Mouse (Mus musculus) intestine, embryonic 14.5 days (tissue): Measurements from ENCODE around the gene Pbx3. TPM values are rescaled to one million over a fixed set of nuclear protein-coding genes. Genes with fewer than 3 reads are reported as not detected.

Experiments
- ATAC-seq: fragments of 200-750 bp; cut with Nextera tagmentation; replicated peaks from 2 replicates; pipeline ENCODE4 v1.8.0; 2017; ENCODE audit warnings: low read depth, moderate number of reproducible peaks, moderate TSS enrichment, moderate library complexity; ENCODE audit not compliant: low FRiP score, low TSS enrichment
- DNase-seq: peaks from one replicate; pipeline ENCODE4 v3.0.0-alpha.2; 2018; ENCODE audit warnings: low spot score
- H3K27ac ChIP-seq: fragments of 300-500 bp; sonication (generic); 2 replicates; pipeline ENCODE4 v1.5.1; 2014; ENCODE audit warnings: low read depth, mild to moderate bottlenecking, control low read depth
- H3K27me3 ChIP-seq: fragments of 300-500 bp; sonication (generic); replicated peaks from 2 replicates; pipeline ENCODE4 v1.6.1; 2014; ENCODE audit warnings: low read length, control low read depth; ENCODE audit not compliant: control insufficient read depth, insufficient read depth
- H3K36me3 ChIP-seq: fragments of 300-500 bp; sonication (generic); 2 replicates; pipeline ENCODE4 v1.6.1; 2014; ENCODE audit warnings: low read length, control low read depth; ENCODE audit not compliant: control insufficient read depth, insufficient read depth
- H3K4me1 ChIP-seq: fragments of 300-500 bp; sonication (generic); replicated peaks from 2 replicates; pipeline ENCODE4 v1.6.1; 2014; ENCODE audit warnings: low read length, control low read depth, mixed read lengths; ENCODE audit not compliant: control insufficient read depth, insufficient read depth
- H3K4me2 ChIP-seq: fragments of 300-500 bp; sonication (generic); 2 replicates; pipeline ENCODE4 v1.6.1; 2014; ENCODE audit warnings: low read length
- H3K4me3 ChIP-seq: fragments of 300-500 bp; sonication (generic); 2 replicates; pipeline ENCODE4 v1.5.1; 2014; ENCODE audit warnings: low read depth, low read length, control low read depth, mixed read lengths
- H3K9ac ChIP-seq: fragments of 300-500 bp; sonication (generic); 2 replicates; pipeline ENCODE4 v1.6.1; 2014; ENCODE audit warnings: mild to moderate bottlenecking, low read length
- H3K9me3 ChIP-seq: fragments of 300-500 bp; sonication (generic); 2 replicates; pipeline ENCODE4 v1.6.1; 2016; ENCODE audit warnings: low read length, control low read depth; ENCODE audit not compliant: control insufficient read depth
- WGBS: fragments of 180-500 bp; shearing (Covaris S2); extraction: QIAGEN DNeasy Blood & Tissue Kit; methylation state at CpG from one replicate; pipeline ENCODE4 v1.1.7; 2014; 5-methylcytosine and 5-hydroxymethylcytosine counted together
- polyA plus RNA-seq: library from polyadenylated mRNA; unstranded; fragments of >200 nt; fragmentation: Nextera tagmentation; extraction: Ambion mirVana; gene quantifications from 2 replicates; pipeline ENCODE4 v1.2.1, GENCODE M21; 2014

Gene Pbx3
- polyA plus RNA-seq, 1 experiment from 2014 or later, result 26.9 TPM

- Histone ChIP-seq H3K4me2 (no peak overlapping the region), H3K9ac (no peak overlapping the region), H3K4me1 (no peaks in the 10 kb centered on the region), H3K9me3 (no peaks in the 10 kb centered on the region), H3K27me3 (no peaks in the 10 kb centered on the region), H3K36me3 (no peaks in the 10 kb centered on the region), H3K4me3 (no peak overlapping the region), H3K27ac (no peak overlapping the region)
- no peak for ATAC-seq
- 74% methylated on average over 3 of the region's 3 CpGs for whole genome bisulfite sequencing
- no peak for DNase-seq
Observed at GRCm38 (mm10) chr2:34157746-34158145, 215.2 kb downstream of the Pbx3 start.

- Histone ChIP-seq H3K9me3 (no peaks in the 10 kb centered on the region), H3K27ac (no peak overlapping the region), H3K4me3 (no peak overlapping the region), H3K9ac (no peak overlapping the region), H3K4me2 (no peak overlapping the region), H3K4me1 (no peaks in the 10 kb centered on the region), H3K36me3 (no peaks in the 10 kb centered on the region), H3K27me3 (no peaks in the 10 kb centered on the region)
- WGBS, result 62% methylated on average over 5 of the region's 5 CpGs
- DNase-seq (no peak), ATAC-seq (no peak)
Observed at GRCm38 (mm10) chr2:34154833-34155232, 218.1 kb downstream of the Pbx3 start.

- no peaks in the 10 kb centered on the region for H3K36me3 ChIP-seq
- H3K27me3 ChIP-seq, result no peaks in the 10 kb centered on the region
- H3K9me3 ChIP-seq, result no peaks in the 10 kb centered on the region
- no peak overlapping the region for H3K4me2 ChIP-seq
- ATAC-seq (no peak), DNase-seq (no peak)
- no peaks in the 10 kb centered on the region for H3K4me1 ChIP-seq
- H3K27ac ChIP-seq, result no peak overlapping the region
- WGBS, result 69% methylated on average over 6 of the region's 6 CpGs
- no peak overlapping the region for H3K9ac ChIP-seq
- no peak overlapping the region for H3K4me3 ChIP-seq
Observed at GRCm38 (mm10) chr2:34153336-34153735, 219.6 kb downstream of the Pbx3 start.

- no peak overlapping the region for H3K4me3 ChIP-seq
- H3K4me1 ChIP-seq, result no peaks in the 10 kb centered on the region
- DNase-seq, result no peak
- no peak overlapping the region for H3K9ac ChIP-seq
- H3K27me3 ChIP-seq, result no peaks in the 10 kb centered on the region
- ATAC-seq, result no peak
- no peaks in the 10 kb centered on the region for H3K36me3 ChIP-seq
- H3K27ac ChIP-seq, result no peak overlapping the region
- no peak overlapping the region for H3K4me2 ChIP-seq
- H3K9me3 ChIP-seq, result no peaks in the 10 kb centered on the region
- whole genome bisulfite sequencing, result 82% methylated on average over 4 of the region's 4 CpGs
Observed at GRCm38 (mm10) chr2:34150560-34150959, 222.4 kb downstream of the Pbx3 start.

GRCm38 (mm10) chr2:34148214-34148613 lies 224.7 kb downstream of the Pbx3 start:
- Histone ChIP-seq H3K27me3 (no peaks in the 10 kb centered on the region), H3K9me3 (no peaks in the 10 kb centered on the region), H3K4me1 (no peaks in the 10 kb centered on the region), H3K36me3 (no peaks in the 10 kb centered on the region), H3K9ac (no peak overlapping the region), H3K27ac (no peak overlapping the region), H3K4me3 (no peak overlapping the region), H3K4me2 (no peak overlapping the region)
- DNase-seq (no peak), ATAC-seq (no peak)
- 76% methylated on average over 7 of the region's 7 CpGs for WGBS

- H3K4me3 ChIP-seq, result no peak overlapping the region
- H3K9ac ChIP-seq, result no peak overlapping the region
- 80% methylated on average over 14 of the region's 14 CpGs for WGBS
- H3K9me3 ChIP-seq, result no peaks in the 10 kb centered on the region
- H3K36me3 ChIP-seq, result no peaks in the 10 kb centered on the region
- H3K27me3 ChIP-seq, result no peaks in the 10 kb centered on the region
- DNase-seq, result no peak
- ATAC-seq, result no peak
- H3K4me1 ChIP-seq, result no peaks in the 10 kb centered on the region
- H3K4me2 ChIP-seq, result no peak overlapping the region
- no peak overlapping the region for H3K27ac ChIP-seq
Observed at GRCm38 (mm10) chr2:34147476-34147875, 225.5 kb downstream of the Pbx3 start.

GRCm38 (mm10) chr2:34147036-34147435 lies 225.9 kb downstream of the Pbx3 start:
- WGBS, result 59% methylated on average over 4 of the region's 4 CpGs
- no peak for DNase-seq

GRCm38 (mm10) chr2:34146431-34146830 lies 226.5 kb downstream of the Pbx3 start:
- ATAC-seq (no peak), DNase-seq (no peak)
- 82% methylated on average over 1 of the region's 1 CpGs for WGBS
- Histone ChIP-seq H3K27ac (no peak overlapping the region), H3K9me3 (no peaks in the 10 kb centered on the region), H3K4me1 (no peaks in the 10 kb centered on the region), H3K9ac (no peak overlapping the region), H3K27me3 (no peaks in the 10 kb centered on the region), H3K4me2 (no peak overlapping the region), H3K4me3 (no peak overlapping the region), H3K36me3 (no peaks in the 10 kb centered on the region)

More at GRCm38 (mm10) chr2:34147036-34147435, 225.9 kb downstream of the Pbx3 start:
- Histone ChIP-seq H3K36me3 (no peaks in the 10 kb centered on the region), H3K27ac (no peak overlapping the region), H3K4me1 (no peaks in the 10 kb centered on the region), H3K4me2 (no peak overlapping the region), H3K9ac (no peak overlapping the region), H3K4me3 (no peak overlapping the region), H3K9me3 (no peaks in the 10 kb centered on the region), H3K27me3 (no peaks in the 10 kb centered on the region)
- ATAC-seq, result no peak

GRCm38 (mm10) chr2:34139470-34140158 lies 233.3 kb downstream of the Pbx3 start:
- Histone ChIP-seq H3K4me1 (no peaks in the 10 kb centered on the region), H3K36me3 (no peaks in the 10 kb centered on the region), H3K4me2 (no peak overlapping the region), H3K27ac (no peak overlapping the region), H3K4me3 (no peak overlapping the region), H3K9me3 (no peaks in the 10 kb centered on the region), H3K9ac (no peak overlapping the region), H3K27me3 (no peaks in the 10 kb centered on the region)
- DNase-seq, result no peak
- ATAC-seq, result no peak
- WGBS, result 87% methylated on average over 5 of the region's 5 CpGs
